Mouse (Mus musculus) CH12.LX (cell line): ENCODE data around the gene Smim1.

Experiments used
- BHLHE40 ChIP-seq: IDR thresholded peaks from 2 replicates; pipeline ENCODE4 v1.6.1; 2011; ENCODE audit warnings: mild to moderate bottlenecking, low read depth, low read length, improper control_type of control experiment
- CHD1 ChIP-seq: IDR thresholded peaks from 2 replicates; pipeline ENCODE4 v1.6.1; 2012; ENCODE audit warnings: low read depth, low read length, improper control_type of control experiment, inconsistent platforms
- CTCF ChIP-seq, 2 experiments: IDR thresholded peaks in 1 of 2; conservative IDR thresholded peaks in 1 of 2; 2 replicates each; pipeline ENCODE4 v1.5.1; 2011 to 2012; ENCODE audit warnings: low read depth in 2 of 2, low read length in 2 of 2, improper control_type of control experiment in 1 of 2, inconsistent platforms in 1 of 2, mild to moderate bottlenecking in 1 of 2, moderate library complexity in 1 of 2
- IRF4 ChIP-seq: IDR thresholded peaks from 2 replicates; pipeline ENCODE4 v1.6.1; 2014; ENCODE audit warnings: low read depth, mild to moderate bottlenecking, inconsistent platforms, low read length, improper control_type of control experiment
- POLR2A ChIP-seq: IDR thresholded peaks from 2 replicates; pipeline ENCODE4 v1.6.1; 2011; ENCODE audit warnings: low read depth, mild to moderate bottlenecking, improper control_type of control experiment, low read length
- RAD21 ChIP-seq: IDR thresholded peaks from 2 replicates; pipeline ENCODE4 v1.6.1; 2011; ENCODE audit warnings: low read depth, mild to moderate bottlenecking, low read length, improper control_type of control experiment, moderate library complexity
- SIN3A ChIP-seq: IDR thresholded peaks from 2 replicates; pipeline ENCODE4 v1.6.1; 2012; ENCODE audit warnings: low read length, improper control_type of control experiment, inconsistent platforms
- TBP ChIP-seq: conservative IDR thresholded peaks from 2 replicates; pipeline ENCODE4 v1.6.1; 2011; ENCODE audit warnings: low read depth, low read length, improper control_type of control experiment

GRCm38 (mm10) chr4:154024729-154025521 lies 1.1 kb downstream of the Smim1 start:
- TF ChIP-seq POLR2A, result no peak
- no peak for TF ChIP-seq IRF4
- TF ChIP-seq CTCF (conservative IDR thresholded peaks at IDR 0.05 in 1 of 2, IDR thresholded peaks at IDR 0.05 in 1 of 2; ENCODE audit: low read depth in 2 of 2, low read length in 2 of 2), result no peak
- TF ChIP-seq BHLHE40, result no peak
- TF ChIP-seq CHD1, result no peak
- TF ChIP-seq RAD21, result no peak
- TF ChIP-seq TBP, result no peak
- TF ChIP-seq SIN3A, result no peak
